Mouse (Mus musculus) lung, postnatal 0 days (tissue): ENCODE data around the gene Gpc6. TPM values are rescaled to one million over a fixed set of nuclear protein-coding genes. Genes with fewer than 3 reads are reported as not detected.

Source experiments
- ATAC-seq: fragments of 200-750 bp; cut with Nextera tagmentation; 2 replicates; pipeline ENCODE4 v1.8.0; 2017; ENCODE audit warnings: moderate library complexity
- DNase-seq: peaks from one replicate; pipeline ENCODE4 v3.0.0-alpha.2; 2016; ENCODE audit warnings: low spot score
- H3K27ac ChIP-seq: fragments of 300-500 bp; sonication (generic); 2 replicates; pipeline ENCODE4 v1.5.1; 2014; ENCODE audit warnings: antibody characterized with exemption, mild to moderate bottlenecking, low read length, mixed read lengths
- H3K27me3 ChIP-seq: fragments of 300-500 bp; sonication (generic); replicated peaks from 2 replicates; pipeline ENCODE4 v1.6.1; 2014; ENCODE audit warnings: low read length, mixed read lengths; ENCODE audit not compliant: insufficient read depth
- H3K36me3 ChIP-seq: fragments of 300-500 bp; sonication (generic); 2 replicates; pipeline ENCODE4 v1.6.1; 2014; ENCODE audit warnings: low read length, mixed read lengths; ENCODE audit not compliant: insufficient read depth
- H3K4me1 ChIP-seq: fragments of 300-500 bp; sonication (generic); 2 replicates; pipeline ENCODE4 v1.6.1; 2014; ENCODE audit warnings: antibody characterized with exemption, low read depth, low read length, mixed read lengths; ENCODE audit not compliant: insufficient read depth
- H3K4me2 ChIP-seq: fragments of 300-500 bp; sonication (generic); replicated peaks from 2 replicates; pipeline ENCODE4 v1.6.1; 2014; ENCODE audit warnings: low read depth, mild to moderate bottlenecking, low read length, moderate library complexity, mixed read lengths
- H3K4me3 ChIP-seq: fragments of 300-500 bp; sonication (generic); 2 replicates; pipeline ENCODE4 v1.5.1; 2014; ENCODE audit warnings: low read depth, low read length
- H3K9ac ChIP-seq: fragments of 300-500 bp; sonication (generic); replicated peaks from 2 replicates; pipeline ENCODE4 v1.6.1; 2014; ENCODE audit warnings: low read depth, mild to moderate bottlenecking
- H3K9me3 ChIP-seq: fragments of 300-500 bp; sonication (generic); 2 replicates; pipeline ENCODE4 v1.6.1; 2016; ENCODE audit warnings: low read length, mixed read lengths
- CTCF ChIP-seq: IDR thresholded peaks from 2 replicates; pipeline ENCODE4 v1.5.1; 2016; ENCODE audit warnings: antibody characterized with exemption, mild to moderate bottlenecking
- EP300 ChIP-seq: IDR thresholded peaks from 2 replicates; pipeline ENCODE4 v1.6.1; 2016; ENCODE audit warnings: antibody characterized with exemption, mild to moderate bottlenecking, control low read depth
- WGBS: fragments of 180-500 bp; shearing (Covaris S2); extraction: QIAGEN DNeasy Blood & Tissue Kit; methylation state at CpG from one replicate; pipeline ENCODE4 v1.1.7; 2014; 5-methylcytosine and 5-hydroxymethylcytosine counted together
- polyA plus RNA-seq: library from polyadenylated mRNA; unstranded; fragments of >200 nt; fragmentation: Nextera tagmentation; extraction: Ambion mirVana; gene quantifications from 2 replicates; pipeline ENCODE4 v1.2.1, GENCODE M21; 2015

Gene Gpc6
- polyA plus RNA-seq, 1 experiment from 2014 or later = 3.1 TPM

GRCm38 (mm10) chr14:117346372-117346885, 421.3 kb downstream of the Gpc6 start:
- H3K4me1 ChIP-seq = no peaks in the 10 kb centered on the region
- H3K27me3 ChIP-seq = no peaks in the 10 kb centered on the region
- no peak overlapping the region for H3K9ac ChIP-seq
- no peak for TF ChIP-seq CTCF
- no peak for TF ChIP-seq EP300
- 84% methylated on average over 6 of the region's 6 CpGs for WGBS
- H3K4me3 ChIP-seq = no peak overlapping the region
- no peak for ATAC-seq
- DNase-seq = no peak
- no peak overlapping the region for H3K27ac ChIP-seq
- no peak overlapping the region for H3K4me2 ChIP-seq
- no peaks in the 10 kb centered on the region for H3K9me3 ChIP-seq
- no peaks in the 10 kb centered on the region for H3K36me3 ChIP-seq

- TF ChIP-seq EP300 (no peak), CTCF (no peak)
- ATAC-seq (no peak), DNase-seq (no peak)
- Histone ChIP-seq H3K27ac (no peak overlapping the region), H3K27me3 (no peaks in the 10 kb centered on the region), H3K4me3 (no peak overlapping the region), H3K36me3 (no peaks in the 10 kb centered on the region), H3K4me2 (no peak overlapping the region), H3K9me3 (no peaks in the 10 kb centered on the region), H3K9ac (no peak overlapping the region), H3K4me1 (no peaks in the 10 kb centered on the region)
- WGBS = 46% methylated on average over 7 of the region's 7 CpGs
Observed at GRCm38 (mm10) chr14:117351296-117351695, 426.2 kb downstream of the Gpc6 start.

- Histone ChIP-seq H3K4me3 (no peak overlapping the region), H3K27ac (no peak overlapping the region), H3K9me3 (no peaks in the 10 kb centered on the region), H3K4me1 (no peaks in the 10 kb centered on the region), H3K9ac (no peak overlapping the region), H3K27me3 (no peaks in the 10 kb centered on the region), H3K36me3 (no peaks in the 10 kb centered on the region), H3K4me2 (no peak overlapping the region)
- DNase-seq (no peak), ATAC-seq (no peak)
- WGBS = 82% methylated on average over 9 of the region's 9 CpGs
- TF ChIP-seq CTCF = no peak
- no peak for TF ChIP-seq EP300
Observed at GRCm38 (mm10) chr14:117361155-117361964, 436.2 kb downstream of the Gpc6 start.

GRCm38 (mm10) chr14:117361965-117362309, 436.8 kb downstream of the Gpc6 start:
- no peaks in the 10 kb centered on the region for H3K27me3 ChIP-seq
- H3K27ac ChIP-seq = no peak overlapping the region
- WGBS = 90% methylated on average over 2 of the region's 2 CpGs
- H3K9me3 ChIP-seq = no peaks in the 10 kb centered on the region
- no peak overlapping the region for H3K4me2 ChIP-seq
- ATAC-seq = no peak
- H3K4me1 ChIP-seq = no peaks in the 10 kb centered on the region
- no peak overlapping the region for H3K9ac ChIP-seq
- DNase-seq = no peak
- H3K36me3 ChIP-seq = no peaks in the 10 kb centered on the region
- H3K4me3 ChIP-seq = no peak overlapping the region
- TF ChIP-seq EP300 (no peak), CTCF (no peak)

GRCm38 (mm10) chr14:117369331-117369866, 444.3 kb downstream of the Gpc6 start:
- 87% methylated on average over 18 of the region's 18 CpGs for WGBS
- Histone ChIP-seq H3K4me1 (no peaks in the 10 kb centered on the region), H3K27me3 (no peaks in the 10 kb centered on the region), H3K9ac (no peak overlapping the region), H3K4me2 (no peak overlapping the region), H3K36me3 (no peaks in the 10 kb centered on the region), H3K4me3 (no peak overlapping the region), H3K27ac (no peak overlapping the region), H3K9me3 (no peaks in the 10 kb centered on the region)
- ATAC-seq (no peak), DNase-seq (no peak)
- no peak for TF ChIP-seq CTCF
- no peak for TF ChIP-seq EP300

- no peak overlapping the region for H3K9ac ChIP-seq
- no peak for TF ChIP-seq EP300
- TF ChIP-seq CTCF = no peak
- WGBS = 52% methylated on average over 4 of the region's 4 CpGs
- no peak overlapping the region for H3K4me3 ChIP-seq
- no peaks in the 10 kb centered on the region for H3K4me1 ChIP-seq
- H3K27me3 ChIP-seq = no peaks in the 10 kb centered on the region
- no peak overlapping the region for H3K4me2 ChIP-seq
- no peaks in the 10 kb centered on the region for H3K36me3 ChIP-seq
- no peak for DNase-seq
- H3K27ac ChIP-seq = no peak overlapping the region
- ATAC-seq = no peak
- H3K9me3 ChIP-seq = no peaks in the 10 kb centered on the region
Observed at GRCm38 (mm10) chr14:117376822-117377376, 451.8 kb downstream of the Gpc6 start.
